Mouse (Mus musculus) olfactory bulb, adult 2 months (tissue): ENCODE measurements around the gene Gm20696. TPM values are rescaled to one million over a fixed set of nuclear protein-coding genes. Genes with fewer than 3 reads are reported as not detected.

Source experiments
- H3K27ac ChIP-seq: fragments of 200-500 bp; 2 replicates; pipeline ENCODE4 v1.5.1; 2012; ENCODE audit warnings: low read depth, low read length; ENCODE audit not compliant: insufficient read depth
- H3K4me1 ChIP-seq: fragments of 200-500 bp; 2 replicates; pipeline ENCODE4 v1.6.1; 2012; ENCODE audit warnings: low read length; ENCODE audit not compliant: control insufficient read depth, insufficient read depth
- H3K4me3 ChIP-seq: fragments of 200-500 bp; 2 replicates; pipeline ENCODE4 v1.5.1; 2012; ENCODE audit warnings: mild to moderate bottlenecking, low read depth, low read length, moderate library complexity; ENCODE audit not compliant: insufficient read depth
- CTCF ChIP-seq: fragments of 200-500 bp; IDR thresholded peaks from 2 replicates; pipeline ENCODE4 v1.5.1; 2012; ENCODE audit warnings: low read depth, mild to moderate bottlenecking, low read length, moderate library complexity; ENCODE audit not compliant: insufficient read depth
- POLR2A ChIP-seq: fragments of 200-500 bp; IDR thresholded peaks from 2 replicates; pipeline ENCODE4 v1.6.1; 2012; ENCODE audit warnings: mild to moderate bottlenecking, low read depth, low read length, moderate library complexity; ENCODE audit not compliant: insufficient read depth
- WGBS: fragments of 180-500 bp; shearing (Covaris S2); methylation state at CpG from one replicate; pipeline ENCODE4 v1.1.7; 2018; 5-methylcytosine and 5-hydroxymethylcytosine counted together
- polyA plus RNA-seq: library from polyadenylated mRNA; stranded (reverse); fragments of >200 nt; gene quantifications from 2 replicates; pipeline ENCODE4 v1.2.4, GENCODE M21; 2012; ENCODE audit warnings: low replicate concordance; ENCODE audit not compliant: missing spikeins, insufficient read depth, insufficient read length

Gm20696 gene
- polyA plus RNA-seq, 1 experiment: not detected

DNA sequence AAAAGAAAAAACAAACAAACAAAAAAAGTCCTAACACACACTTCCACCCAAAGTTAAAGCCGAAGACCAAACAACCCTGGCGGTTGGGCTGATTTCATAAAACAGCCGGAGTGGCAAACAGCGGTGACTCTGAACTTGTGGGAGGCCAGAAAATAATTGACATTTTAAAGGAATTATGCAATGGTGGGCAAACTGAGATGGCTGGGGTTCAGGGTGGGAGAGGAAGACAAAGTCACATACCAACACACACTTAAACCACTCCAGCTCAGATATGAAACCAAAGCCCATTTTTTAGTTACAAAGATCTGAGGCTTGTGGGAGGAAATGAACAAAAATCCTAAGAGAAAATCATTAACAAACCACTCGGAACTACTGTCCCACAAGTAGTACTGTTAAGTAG lies 126.5 kb downstream of the Gm20696 start:
- Histone ChIP-seq H3K27ac (no peak overlapping the region), H3K4me3 (no peak overlapping the region), H3K4me1 (no peaks in the 10 kb centered on the region)
- WGBS: 93% methylated on average over 5 of the region's 5 CpGs
- TF ChIP-seq CTCF (no peak), POLR2A (no peak)

DNA sequence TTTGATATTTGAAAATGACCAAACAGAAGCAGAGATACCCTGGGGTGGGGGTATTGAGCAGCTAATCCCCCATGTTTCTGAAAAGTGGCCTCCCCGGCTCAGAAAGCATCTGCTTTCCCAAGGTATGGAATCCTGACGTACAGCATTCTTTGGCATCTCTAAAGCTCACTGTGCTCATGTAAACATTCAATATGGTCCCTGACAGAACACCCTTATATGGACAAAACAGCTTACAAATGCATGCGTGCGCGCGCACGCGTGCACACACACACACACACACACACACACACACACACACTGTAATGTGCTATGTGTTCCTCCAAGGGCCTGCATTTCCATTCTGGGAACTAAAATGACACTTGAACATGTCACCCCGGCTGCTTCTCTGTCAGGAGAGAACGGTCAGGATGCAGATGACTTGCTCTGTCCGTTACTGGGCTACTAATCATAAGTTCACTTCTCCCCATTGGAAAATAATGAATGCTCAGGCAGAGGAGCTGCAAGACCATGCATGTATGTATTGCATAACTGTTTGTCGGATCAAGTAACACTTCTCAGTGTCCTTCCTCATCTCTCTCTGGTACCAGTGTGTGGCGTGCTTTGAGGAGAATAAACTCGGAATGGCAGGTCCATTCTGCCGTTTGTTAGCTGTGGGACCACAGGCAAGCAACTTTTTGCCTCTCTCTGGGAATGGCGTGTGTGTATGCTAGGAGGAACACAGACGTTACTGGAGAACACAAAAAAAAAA lies 128.2 kb downstream of the Gm20696 start:
- TF ChIP-seq CTCF: no peak
- TF ChIP-seq POLR2A: no peak
- H3K4me3 ChIP-seq: no peak overlapping the region
- no peak overlapping the region for H3K27ac ChIP-seq
- 94% methylated on average over 17 of the region's 17 CpGs for WGBS
- H3K4me1 ChIP-seq: no peaks in the 10 kb centered on the region

DNA sequence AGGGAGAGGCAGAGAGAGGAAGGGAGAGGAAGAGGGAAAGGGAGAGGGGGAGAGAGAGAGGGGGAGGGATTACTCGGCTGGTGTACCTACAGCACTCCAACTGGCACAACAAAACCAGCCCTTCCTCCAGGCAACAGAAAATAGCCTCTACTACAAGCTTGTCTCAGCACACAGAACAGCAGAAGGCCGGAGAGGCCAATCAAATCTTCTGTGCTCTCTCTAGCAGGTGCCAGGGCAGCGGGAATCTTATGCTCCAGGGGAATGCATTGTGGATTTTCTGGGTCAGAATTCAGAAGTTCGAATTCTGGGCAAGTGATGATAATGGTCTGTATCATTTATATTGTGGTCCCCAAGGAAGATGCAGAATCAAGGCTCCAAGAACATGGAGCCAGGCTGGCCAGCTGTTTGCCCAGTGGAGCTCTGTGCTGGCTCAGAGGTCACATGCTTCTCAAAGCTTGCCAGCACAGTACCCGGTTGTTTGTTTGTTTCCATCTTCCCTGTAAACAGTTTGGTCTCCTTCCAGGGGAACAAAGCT lies 132.3 kb downstream of the Gm20696 start:
- Histone ChIP-seq H3K4me1 (no peaks in the 10 kb centered on the region), H3K4me3 (no peak overlapping the region), H3K27ac (no peak overlapping the region)
- no peak for TF ChIP-seq POLR2A
- no peak for TF ChIP-seq CTCF
- 73% methylated on average over 5 of the region's 5 CpGs for WGBS

DNA sequence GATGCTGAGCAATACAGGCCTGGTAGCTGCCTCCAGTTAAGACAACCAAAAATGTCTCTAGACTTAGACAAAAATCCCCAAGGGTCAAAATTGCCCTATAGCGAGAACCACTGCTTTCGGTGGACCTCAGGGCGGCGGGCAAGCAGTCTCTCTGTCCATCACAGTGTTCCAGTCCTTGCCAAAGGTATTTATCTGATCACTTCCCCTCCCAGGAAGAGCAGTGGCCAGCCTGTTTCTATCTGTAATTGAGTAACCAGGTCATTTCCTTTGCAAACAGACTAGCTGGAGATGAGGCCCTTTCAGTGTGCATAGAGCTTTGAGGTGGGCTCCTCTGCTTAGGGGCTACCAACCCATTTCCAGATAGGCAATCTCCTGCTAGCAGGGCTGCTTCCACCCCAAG lies 134.1 kb downstream of the Gm20696 start:
- H3K27ac ChIP-seq: no peak overlapping the region
- H3K4me1 ChIP-seq: no peaks in the 10 kb centered on the region
- H3K4me3 ChIP-seq: no peak overlapping the region
- TF ChIP-seq POLR2A: no peak
- no peak for TF ChIP-seq CTCF
- WGBS: 94% methylated on average over 4 of the region's 4 CpGs

DNA sequence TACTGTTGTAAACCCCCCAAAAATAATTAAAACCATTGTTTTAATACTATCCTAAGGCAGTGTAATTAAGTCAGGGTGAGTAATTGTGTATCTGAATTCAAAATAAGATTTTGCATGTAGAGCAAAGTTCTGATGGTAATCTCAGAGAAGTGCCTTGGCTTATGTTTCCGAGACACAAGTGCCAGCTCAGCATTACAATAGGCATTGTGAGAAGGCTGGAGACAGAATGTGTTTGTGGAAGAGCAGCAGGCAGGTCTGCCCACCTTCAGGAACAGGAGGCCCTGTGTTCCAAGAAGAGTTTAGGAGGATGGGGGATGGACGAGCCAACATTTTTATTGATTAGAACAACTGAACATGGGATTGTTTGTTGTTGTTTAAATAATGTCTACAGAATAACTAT lies 137.6 kb downstream of the Gm20696 start:
- TF ChIP-seq CTCF: no peak
- TF ChIP-seq POLR2A: no peak
- no peak overlapping the region for H3K4me3 ChIP-seq
- WGBS: 88% methylated on average over 2 of the region's 2 CpGs
- no peak overlapping the region for H3K27ac ChIP-seq
- H3K4me1 ChIP-seq: no peaks in the 10 kb centered on the region

DNA sequence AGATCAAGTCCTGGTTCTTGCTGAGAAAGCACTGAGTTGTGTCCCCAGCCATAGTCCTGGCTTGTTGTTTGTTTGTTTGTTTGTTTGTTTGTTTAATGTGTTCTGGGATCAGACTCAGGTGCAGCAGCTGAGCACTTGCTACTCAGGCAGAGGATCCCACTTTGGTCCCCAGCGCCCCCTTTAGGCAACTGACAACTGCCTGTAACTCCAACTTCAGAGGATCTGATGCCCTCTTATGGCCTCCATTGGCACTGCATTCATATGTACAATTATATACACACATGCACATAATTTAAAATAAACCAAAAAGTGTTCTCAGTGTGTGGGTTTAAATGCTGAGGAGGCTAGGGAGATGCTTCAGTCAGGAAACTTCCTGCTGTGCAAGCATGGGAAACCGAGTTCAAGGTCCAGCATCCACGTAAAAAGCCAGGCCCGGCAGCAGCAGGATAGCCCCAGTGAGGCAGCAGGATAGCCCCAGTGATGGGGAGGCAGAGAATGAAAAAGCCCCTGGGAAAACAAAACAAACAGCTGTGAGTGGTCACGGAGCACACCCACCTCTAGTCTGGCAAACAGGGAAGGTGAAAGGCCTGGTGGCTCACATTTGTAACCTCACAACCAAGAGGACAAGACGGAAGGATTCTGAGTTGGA lies 139.0 kb downstream of the Gm20696 start:
- Histone ChIP-seq H3K4me3 (no peak overlapping the region), H3K27ac (no peak overlapping the region), H3K4me1 (no peaks in the 10 kb centered on the region)
- WGBS: 96% methylated on average over 6 of the region's 6 CpGs
- TF ChIP-seq POLR2A (no peak), CTCF (no peak)

DNA sequence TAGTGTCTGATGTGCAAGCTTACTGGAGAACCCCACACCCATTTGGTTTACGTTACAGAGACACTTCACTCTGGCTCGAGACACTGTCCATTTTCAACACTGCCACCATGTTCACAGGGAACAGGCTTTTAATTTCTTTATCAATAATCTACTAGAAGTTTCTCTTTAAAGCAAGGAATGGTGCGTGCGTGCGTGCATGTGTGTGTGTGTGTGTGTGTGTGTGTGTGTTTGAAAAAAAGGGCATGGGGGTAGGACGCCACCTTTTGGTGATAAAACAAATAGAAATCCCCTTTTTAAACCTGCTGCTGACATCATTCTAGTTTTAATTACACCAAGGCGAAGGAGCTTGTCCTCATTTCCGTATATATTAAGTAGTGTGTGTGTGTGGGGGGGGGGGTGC lies 141.2 kb downstream of the Gm20696 start:
- Histone ChIP-seq H3K4me1 (no peaks in the 10 kb centered on the region; the same call in 1 of the 2 replicates), H3K4me3 (no peak overlapping the region), H3K27ac (no peak overlapping the region)
- TF ChIP-seq POLR2A: no peak
- TF ChIP-seq CTCF: no peak
- 52% methylated on average over 8 of the region's 8 CpGs for WGBS

DNA sequence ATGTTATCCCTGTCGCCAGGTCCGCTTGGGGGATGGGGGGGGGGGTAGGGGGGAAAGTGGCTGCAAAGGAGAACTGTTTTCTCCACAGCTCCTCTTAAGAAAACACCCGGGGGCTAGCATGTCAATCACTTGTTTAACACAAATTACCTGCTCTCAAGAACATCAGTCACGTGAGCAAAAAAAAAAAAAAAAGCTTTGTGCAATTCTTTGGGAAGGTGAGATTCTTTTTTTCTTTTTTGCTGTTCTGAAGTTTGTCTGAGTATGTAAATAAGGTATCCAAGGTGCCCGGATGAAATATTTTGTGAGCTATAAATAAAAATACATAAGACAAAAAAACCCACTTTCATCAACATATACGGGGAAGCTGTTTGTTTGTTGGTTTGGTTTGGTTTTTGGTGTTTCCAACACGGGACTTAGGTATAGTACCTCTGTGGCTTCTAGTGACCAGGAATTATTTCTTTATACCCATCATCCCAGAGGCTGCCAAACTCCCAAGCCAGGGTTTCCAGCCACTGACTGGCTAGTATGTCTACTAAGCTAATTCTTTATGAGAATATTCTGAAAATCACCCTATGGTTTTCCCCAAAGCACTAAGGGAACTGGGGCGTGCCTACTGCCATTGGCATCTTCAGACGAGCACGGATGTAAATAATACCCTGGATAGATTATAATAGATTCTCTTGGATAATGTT lies 142.8 kb downstream of the Gm20696 start:
- H3K4me1 ChIP-seq: no peaks in the 10 kb centered on the region; the same call in 1 of the 2 replicates
- no peak overlapping the region for H3K27ac ChIP-seq
- 44% methylated on average over 10 of the region's 10 CpGs for WGBS
- no peak for TF ChIP-seq POLR2A
- no peak for TF ChIP-seq CTCF
- H3K4me3 ChIP-seq: peak overlapping the region; percentile 65
